Mouse (Mus musculus): ENCODE results near the gene Ppp3ca. TPM values are rescaled to one million over a fixed set of nuclear protein-coding genes. Genes with fewer than 3 reads are reported as not detected.

Ppp3ca gene
- total and polyA plus RNA-seq, 3 experiments: 17.4 to 40.6 (median 32.0) TPM

GRCm38 (mm10) chr3:136955043-136955442 lies 285.1 kb downstream of the Ppp3ca start (continued):
- TF ChIP-seq NRF1 (IDR thresholded peaks at IDR 0.05; ENCODE audit: insufficient read depth, low read depth, low read length, poor library complexity, severe bottlenecking): no peak
- TF ChIP-seq CTCF (IDR thresholded peaks at IDR 0.05 in 2 of 3, conservative IDR thresholded peaks at IDR 0.05 in 1 of 3; ENCODE audit: control insufficient read depth in 1 of 3, insufficient read depth in 1 of 3, low read depth in 2 of 3, low read length in 3 of 3, poor library complexity in 1 of 3, severe bottlenecking in 1 of 3): no peak
- no peak for TF ChIP-seq MEF2A (IDR thresholded peaks at IDR 0.05; ENCODE audit: extremely low read depth, insufficient replicate concordance, low read depth, low read length, poor library complexity, severe bottlenecking)
- TF ChIP-seq ELF1 (IDR thresholded peaks at IDR 0.05; ENCODE audit: low read depth, low read length): no peak

DNA sequence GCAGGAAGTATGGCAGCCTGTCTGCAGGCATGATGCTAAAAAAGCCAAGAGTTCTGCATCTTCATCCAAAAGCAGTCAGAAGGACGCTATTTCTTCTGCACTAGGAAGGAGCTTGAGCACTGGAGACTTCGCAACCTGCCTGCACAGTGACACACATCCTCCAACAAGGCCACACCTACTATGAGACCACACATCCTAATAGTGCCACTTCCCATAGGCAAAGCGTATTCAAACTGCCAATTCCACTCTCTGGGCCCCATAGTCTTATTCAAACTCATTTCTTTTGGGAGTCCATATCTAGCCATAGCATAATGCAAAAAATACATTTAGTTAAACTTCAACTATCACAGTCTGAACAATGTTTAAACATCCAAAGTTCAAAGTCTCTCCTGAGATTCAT lies 290.4 kb downstream of the Ppp3ca start:
- no peak for DNase-seq (ENCODE audit: low read depth, low spot score)
- H3K9me3 ChIP-seq (replicated peaks; ENCODE audit: insufficient read depth, low read length): no peaks in the 10 kb centered on the region
- H3K79me2 ChIP-seq (ENCODE audit: control insufficient read depth, insufficient read depth, low read length, poor library complexity): no peaks in the 10 kb centered on the region
- TF ChIP-seq TCF12 (IDR thresholded peaks at IDR 0.05; ENCODE audit: low read depth, low read length): no peak
- no peak overlapping the region for H3K27ac ChIP-seq (ENCODE audit: control insufficient read depth, low read depth, low read length)
- H3K36me3 ChIP-seq (ENCODE audit: control insufficient read depth in 1 of 2, insufficient read depth in 2 of 2, low read length in 2 of 2): no peaks in the 10 kb centered on the region
- H3K4me1 ChIP-seq (ENCODE audit: control insufficient read depth in 1 of 2, insufficient read depth in 2 of 2, low read length in 2 of 2): no peaks in the 10 kb centered on the region
- H3K27me3 ChIP-seq (ENCODE audit: control insufficient read depth in 1 of 2, insufficient read depth in 2 of 2, low read length in 2 of 2): no peaks in the 10 kb centered on the region
- no peak overlapping the region for H3K9ac ChIP-seq (ENCODE audit: control insufficient read depth, low read depth, low read length, poor library complexity, severe bottlenecking)
- no peak overlapping the region for H3K4me3 ChIP-seq (ENCODE audit: control insufficient read depth in 1 of 2, insufficient read depth in 1 of 2, low read depth in 2 of 2, low read length in 2 of 2)

DNA sequence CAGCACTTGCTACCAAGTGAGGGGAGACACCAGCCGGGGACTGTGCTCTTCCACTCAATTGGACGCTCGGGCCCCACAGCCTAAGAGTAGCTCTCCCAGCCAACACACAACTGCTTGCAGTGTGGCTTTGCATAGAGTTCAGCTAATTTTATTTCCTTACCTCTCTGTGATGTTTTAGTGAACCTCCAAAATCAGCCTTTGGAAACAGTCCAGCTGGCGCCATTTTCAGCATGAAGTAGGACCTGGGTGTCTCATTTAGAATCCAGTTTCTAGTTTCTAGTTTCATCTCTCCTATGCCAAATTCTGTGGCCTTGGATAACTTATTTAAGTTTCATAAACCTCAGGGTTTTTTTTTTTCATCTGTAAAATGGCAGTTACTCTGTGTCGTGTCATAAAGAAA lies 296.9 kb downstream of the Ppp3ca start:
- H3K9me3 ChIP-seq (replicated peaks; ENCODE audit: insufficient read depth, low read length): no peaks in the 10 kb centered on the region
- no peaks in the 10 kb centered on the region for H3K79me2 ChIP-seq (ENCODE audit: control insufficient read depth, insufficient read depth, low read length, poor library complexity)
- H3K4me3 ChIP-seq (ENCODE audit: control insufficient read depth in 1 of 2, insufficient read depth in 1 of 2, low read depth in 2 of 2, low read length in 2 of 2): no peak overlapping the region
- DNase-seq (ENCODE audit: low read depth, low spot score): no peak
- no peaks in the 10 kb centered on the region for H3K36me3 ChIP-seq (ENCODE audit: control insufficient read depth in 1 of 2, insufficient read depth in 2 of 2, low read length in 2 of 2)
- H3K9ac ChIP-seq (ENCODE audit: control insufficient read depth, low read depth, low read length, poor library complexity, severe bottlenecking): no peak overlapping the region
- no peaks in the 10 kb centered on the region for H3K4me1 ChIP-seq (ENCODE audit: control insufficient read depth in 1 of 2, insufficient read depth in 2 of 2, low read length in 2 of 2)
- H3K27ac ChIP-seq (ENCODE audit: control insufficient read depth, low read depth, low read length): no peak overlapping the region
- no peaks in the 10 kb centered on the region for H3K27me3 ChIP-seq (ENCODE audit: control insufficient read depth in 1 of 2, insufficient read depth in 2 of 2, low read length in 2 of 2)
- TF ChIP-seq JUND (IDR thresholded peaks at IDR 0.05; ENCODE audit: low read depth, low read length) (no peak), E2F4 (IDR thresholded peaks at IDR 0.05; ENCODE audit: borderline replicate concordance, low read depth, low read length) (no peak), SIN3A (IDR thresholded peaks at IDR 0.05; ENCODE audit: low read length) (no peak)

DNA sequence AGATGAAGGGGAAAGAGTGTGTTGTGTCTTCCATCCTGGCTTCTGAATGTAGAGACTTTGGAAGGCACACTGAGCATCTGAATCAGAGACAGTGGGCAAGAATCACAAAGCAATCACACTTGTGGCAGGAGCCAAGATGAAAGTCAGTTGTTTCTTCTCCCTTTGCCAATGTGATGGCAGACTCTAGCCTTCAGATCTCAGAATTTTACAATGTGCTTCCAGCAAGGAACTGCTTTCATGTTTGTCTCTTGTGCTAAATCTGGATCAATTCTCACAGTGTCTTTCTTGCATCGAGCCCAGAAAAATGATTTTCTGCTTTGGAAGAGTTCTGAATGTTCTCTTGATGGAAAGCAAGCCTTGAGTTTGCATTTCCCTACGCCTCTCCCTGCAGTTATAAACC lies 297.6 kb downstream of the Ppp3ca start:
- H3K79me2 ChIP-seq (ENCODE audit: control insufficient read depth, insufficient read depth, low read length, poor library complexity): no peaks in the 10 kb centered on the region
- DNase-seq (ENCODE audit: low read depth, low spot score): no peak
- H3K27ac ChIP-seq (ENCODE audit: control insufficient read depth, low read depth, low read length): no peak overlapping the region
- H3K4me1 ChIP-seq (ENCODE audit: control insufficient read depth in 1 of 2, insufficient read depth in 2 of 2, low read length in 2 of 2): no peaks in the 10 kb centered on the region
- H3K4me3 ChIP-seq (ENCODE audit: control insufficient read depth in 1 of 2, insufficient read depth in 1 of 2, low read depth in 2 of 2, low read length in 2 of 2): no peak overlapping the region
- no peaks in the 10 kb centered on the region for H3K9me3 ChIP-seq (replicated peaks; ENCODE audit: insufficient read depth, low read length)
- H3K9ac ChIP-seq (ENCODE audit: control insufficient read depth, low read depth, low read length, poor library complexity, severe bottlenecking): no peak overlapping the region
- H3K36me3 ChIP-seq (ENCODE audit: control insufficient read depth in 1 of 2, insufficient read depth in 2 of 2, low read length in 2 of 2): no peaks in the 10 kb centered on the region
- no peak for TF ChIP-seq CHD2 (IDR thresholded peaks at IDR 0.05; ENCODE audit: low read length)
- TF ChIP-seq SIN3A (IDR thresholded peaks at IDR 0.05; ENCODE audit: low read length): no peak
- no peak for TF ChIP-seq EP300 (IDR thresholded peaks at IDR 0.05; ENCODE audit: low read depth in 1 of 2, low read length in 2 of 2)
- no peak for TF ChIP-seq USF1 (IDR thresholded peaks at IDR 0.05; ENCODE audit: low read depth, low read length)
- no peak for TF ChIP-seq TAL1 (IDR thresholded peaks at IDR 0.05; ENCODE audit: low read length)
- no peak for TF ChIP-seq ZC3H11A (IDR thresholded peaks at IDR 0.05; ENCODE audit: low read depth, low read length)
- no peak for TF ChIP-seq JUND (IDR thresholded peaks at IDR 0.05; ENCODE audit: low read depth, low read length)
- no peak for TF ChIP-seq TCF12 (IDR thresholded peaks at IDR 0.05; ENCODE audit: low read depth, low read length)
- TF ChIP-seq ETS1 (IDR thresholded peaks at IDR 0.05; ENCODE audit: low read depth, low read length): no peak
- no peak for TF ChIP-seq POLR2A (IDR thresholded peaks at IDR 0.05; ENCODE audit: control insufficient read depth in 1 of 2, insufficient read depth in 1 of 2, low read depth in 1 of 2, low read length in 2 of 2, poor library complexity in 1 of 2)
- TF ChIP-seq TBP (IDR thresholded peaks at IDR 0.05; ENCODE audit: low read depth, low read length): no peak
- no peak for TF ChIP-seq HCFC1 (IDR thresholded peaks at IDR 0.05; ENCODE audit: low read depth, low read length)
- no peak for TF ChIP-seq POLR2AphosphoS2 (IDR thresholded peaks at IDR 0.05; ENCODE audit: low read length)
- no peak for TF ChIP-seq UBTF (IDR thresholded peaks at IDR 0.05; ENCODE audit: borderline replicate concordance, insufficient read depth, low read depth, low read length)
- no peak for TF ChIP-seq BHLHE40 (IDR thresholded peaks at IDR 0.05; ENCODE audit: borderline replicate concordance, low read depth, low read length)
- no peak for TF ChIP-seq ELF1 (IDR thresholded peaks at IDR 0.05; ENCODE audit: low read depth, low read length)
- no peak for TF ChIP-seq MAFK (IDR thresholded peaks at IDR 0.05; ENCODE audit: borderline replicate concordance, low read depth, low read length)
- no peak for TF ChIP-seq MAX (IDR thresholded peaks at IDR 0.05; ENCODE audit: low read length)
- TF ChIP-seq KAT2A (conservative IDR thresholded peaks at IDR 0.05; ENCODE audit: low read depth, low read length): no peak
- H3K27me3 ChIP-seq (ENCODE audit: control insufficient read depth in 1 of 2, insufficient read depth in 2 of 2, low read length in 2 of 2): no peaks in the 10 kb centered on the region

Measured in MEL (cell line).